Mouse (Mus musculus): ENCODE measurements around the gene Wdfy1.

GRCm38 (mm10) chr1:79802858-79803427 lies 27.0 kb upstream of the Wdfy1 start:
- no peak for TF ChIP-seq CTCF (IDR thresholded peaks at IDR 0.05; ENCODE audit: control insufficient read depth, insufficient read depth, insufficient replicate concordance, low read depth, low read length)
- TF ChIP-seq POLR2A (IDR thresholded peaks at IDR 0.05; ENCODE audit: control insufficient read depth, low read depth, low read length): no peak
